Mouse (Mus musculus): ENCODE data around the gene Ntn1. TPM values are rescaled to one million over a fixed set of nuclear protein-coding genes. Genes with fewer than 3 reads are reported as not detected.

Gene Ntn1
- polyA plus RNA-seq, 1 experiment from 2014 or later, result 11.5 TPM

- H3K27ac ChIP-seq (replicated peaks in 1 of 2; ENCODE audit: control insufficient read depth in 1 of 2, insufficient read depth in 1 of 2, low read depth in 2 of 2, low read length in 2 of 2), result no peak overlapping the region
- no peaks in the 10 kb centered on the region for H3K9me3 ChIP-seq (ENCODE audit: control insufficient read depth, low read length)
- no peak overlapping the region for H3K4me3 ChIP-seq (ENCODE audit: control insufficient read depth in 1 of 2, insufficient read depth in 1 of 2, low read depth in 1 of 2, low read length in 2 of 2)
- no peak overlapping the region for H3K4me2 ChIP-seq (ENCODE audit: low read length)
- H3K4me1 ChIP-seq (ENCODE audit: control insufficient read depth in 2 of 2, insufficient read depth in 2 of 2, low read length in 2 of 2), result peaks cover 15 to 25% of the 10 kb centered on the region in 2 experiments
- WGBS, result 90% methylated on average over 10 of the region's 10 CpGs
- H3K27me3 ChIP-seq (ENCODE audit: control insufficient read depth, insufficient read depth, low read length), result no peaks in the 10 kb centered on the region
- no peak overlapping the region for H3K9ac ChIP-seq (ENCODE audit: low read length)
- ATAC-seq (ENCODE audit: insufficient number of reproducible peaks, insufficient read depth, low FRiP score, low read depth), result no peak
- H3K36me3 ChIP-seq (ENCODE audit: control insufficient read depth, insufficient read depth, low read length), result no peaks in the 10 kb centered on the region
Measured at GRCm38 (mm10) chr11:68205572-68206229, 194.9 kb downstream of the Ntn1 start.

GRCm38 (mm10) chr11:68204407-68204806 lies 196.2 kb downstream of the Ntn1 start:
- no peak overlapping the region for H3K9ac ChIP-seq (ENCODE audit: low read length)
- H3K4me1 ChIP-seq (ENCODE audit: control insufficient read depth in 2 of 2, insufficient read depth in 2 of 2, low read length in 2 of 2), result peaks cover 17 to 25% of the 10 kb centered on the region in 2 experiments
- H3K4me2 ChIP-seq (ENCODE audit: low read length), result no peak overlapping the region
- WGBS, result 68% methylated on average over 5 of the region's 5 CpGs
- H3K27ac ChIP-seq (replicated peaks in 1 of 2; ENCODE audit: control insufficient read depth in 1 of 2, insufficient read depth in 1 of 2, low read depth in 2 of 2, low read length in 2 of 2), result 0 out of 4 replicates have a peak overlapping the region, but pooled peaks have one; percentile 8 to 9
- H3K4me3 ChIP-seq (ENCODE audit: control insufficient read depth in 1 of 2, insufficient read depth in 1 of 2, low read depth in 1 of 2, low read length in 2 of 2), result no peak overlapping the region
- H3K9me3 ChIP-seq (ENCODE audit: control insufficient read depth, low read length), result no peaks in the 10 kb centered on the region
- no peak for ATAC-seq (ENCODE audit: insufficient number of reproducible peaks, insufficient read depth, low FRiP score, low read depth)
- no peaks in the 10 kb centered on the region for H3K27me3 ChIP-seq (ENCODE audit: control insufficient read depth, insufficient read depth, low read length)
- H3K36me3 ChIP-seq (ENCODE audit: control insufficient read depth, insufficient read depth, low read length), result no peaks in the 10 kb centered on the region

- peak; percentile 46 for ATAC-seq (ENCODE audit: insufficient number of reproducible peaks, insufficient read depth, low FRiP score, low read depth)
- 71% methylated on average over 10 of the region's 10 CpGs for WGBS
- Histone ChIP-seq H3K4me2 (ENCODE audit: low read length) (no peak overlapping the region), H3K9me3 (ENCODE audit: control insufficient read depth, low read length) (no peaks in the 10 kb centered on the region), H3K4me1 (ENCODE audit: control insufficient read depth in 2 of 2, insufficient read depth in 2 of 2, low read length in 2 of 2) (peaks cover 17 to 25% of the 10 kb centered on the region in 2 experiments), H3K36me3 (ENCODE audit: control insufficient read depth, insufficient read depth, low read length) (no peaks in the 10 kb centered on the region), H3K9ac (ENCODE audit: low read length) (no peak overlapping the region), H3K27ac (replicated peaks in 1 of 2; ENCODE audit: control insufficient read depth in 1 of 2, insufficient read depth in 1 of 2, low read depth in 2 of 2, low read length in 2 of 2) (peak overlapping the region in 1 of 2 experiments; percentile 10; a peak in 1 of 4 replicates), H3K4me3 (ENCODE audit: control insufficient read depth in 1 of 2, insufficient read depth in 1 of 2, low read depth in 1 of 2, low read length in 2 of 2) (no peak overlapping the region), H3K27me3 (ENCODE audit: control insufficient read depth, insufficient read depth, low read length) (no peaks in the 10 kb centered on the region)
Measured at GRCm38 (mm10) chr11:68203658-68204315, 196.8 kb downstream of the Ntn1 start.

GRCm38 (mm10) chr11:68202561-68202960 lies 198.1 kb downstream of the Ntn1 start:
- Histone ChIP-seq H3K9ac (ENCODE audit: low read length) (no peak overlapping the region), H3K9me3 (ENCODE audit: control insufficient read depth, low read length) (no peaks in the 10 kb centered on the region), H3K27me3 (ENCODE audit: control insufficient read depth, insufficient read depth, low read length) (no peaks in the 10 kb centered on the region), H3K36me3 (ENCODE audit: control insufficient read depth, insufficient read depth, low read length) (no peaks in the 10 kb centered on the region), H3K4me1 (ENCODE audit: control insufficient read depth in 2 of 2, insufficient read depth in 2 of 2, low read length in 2 of 2) (peaks cover 15 to 19% of the 10 kb centered on the region in 2 experiments), H3K27ac (replicated peaks in 1 of 2; ENCODE audit: control insufficient read depth in 1 of 2, insufficient read depth in 1 of 2, low read depth in 2 of 2, low read length in 2 of 2) (no peak overlapping the region), H3K4me2 (ENCODE audit: low read length) (no peak overlapping the region), H3K4me3 (ENCODE audit: control insufficient read depth in 1 of 2, insufficient read depth in 1 of 2, low read depth in 1 of 2, low read length in 2 of 2) (no peak overlapping the region)
- no peak for ATAC-seq (ENCODE audit: insufficient number of reproducible peaks, insufficient read depth, low FRiP score, low read depth)
- WGBS, result 44% methylated on average over 10 of the region's 10 CpGs

GRCm38 (mm10) chr11:68201811-68202459 lies 198.7 kb downstream of the Ntn1 start:
- Histone ChIP-seq H3K4me1 (ENCODE audit: control insufficient read depth in 2 of 2, insufficient read depth in 2 of 2, low read length in 2 of 2) (peaks cover 15 to 19% of the 10 kb centered on the region in 2 experiments), H3K36me3 (ENCODE audit: control insufficient read depth, insufficient read depth, low read length) (no peaks in the 10 kb centered on the region), H3K4me3 (ENCODE audit: control insufficient read depth in 1 of 2, insufficient read depth in 1 of 2, low read depth in 1 of 2, low read length in 2 of 2) (no peak overlapping the region), H3K27me3 (ENCODE audit: control insufficient read depth, insufficient read depth, low read length) (no peaks in the 10 kb centered on the region), H3K4me2 (ENCODE audit: low read length) (no peak overlapping the region), H3K27ac (replicated peaks in 1 of 2; ENCODE audit: control insufficient read depth in 1 of 2, insufficient read depth in 1 of 2, low read depth in 2 of 2, low read length in 2 of 2) (no peak overlapping the region), H3K9me3 (ENCODE audit: control insufficient read depth, low read length) (no peaks in the 10 kb centered on the region), H3K9ac (ENCODE audit: low read length) (no peak overlapping the region)
- WGBS, result 80% methylated on average over 10 of the region's 10 CpGs
- ATAC-seq (ENCODE audit: insufficient number of reproducible peaks, insufficient read depth, low FRiP score, low read depth), result no peak

GRCm38 (mm10) chr11:68201063-68201462 lies 199.6 kb downstream of the Ntn1 start:
- Histone ChIP-seq H3K36me3 (ENCODE audit: control insufficient read depth, insufficient read depth, low read length) (no peaks in the 10 kb centered on the region), H3K27ac (replicated peaks in 1 of 2; ENCODE audit: control insufficient read depth in 1 of 2, insufficient read depth in 1 of 2, low read depth in 2 of 2, low read length in 2 of 2) (no peak overlapping the region), H3K4me3 (ENCODE audit: control insufficient read depth in 1 of 2, insufficient read depth in 1 of 2, low read depth in 1 of 2, low read length in 2 of 2) (no peak overlapping the region), H3K27me3 (ENCODE audit: control insufficient read depth, insufficient read depth, low read length) (no peaks in the 10 kb centered on the region), H3K9me3 (ENCODE audit: control insufficient read depth, low read length) (no peaks in the 10 kb centered on the region), H3K4me2 (ENCODE audit: low read length) (no peak overlapping the region), H3K9ac (ENCODE audit: low read length) (no peak overlapping the region), H3K4me1 (ENCODE audit: control insufficient read depth in 2 of 2, insufficient read depth in 2 of 2, low read length in 2 of 2) (peaks cover 17 to 26% of the 10 kb centered on the region in 2 experiments)
- no peak for ATAC-seq (ENCODE audit: insufficient number of reproducible peaks, insufficient read depth, low FRiP score, low read depth)
- 63% methylated on average over 1 of the region's 1 CpGs for WGBS

GRCm38 (mm10) chr11:68200500-68200899 lies 200.1 kb downstream of the Ntn1 start:
- no peak overlapping the region for H3K4me2 ChIP-seq (ENCODE audit: low read length)
- no peaks in the 10 kb centered on the region for H3K27me3 ChIP-seq (ENCODE audit: control insufficient read depth, insufficient read depth, low read length)
- WGBS, result 87% methylated on average over 4 of the region's 4 CpGs
- H3K36me3 ChIP-seq (ENCODE audit: control insufficient read depth, insufficient read depth, low read length), result no peaks in the 10 kb centered on the region
- H3K4me1 ChIP-seq (ENCODE audit: control insufficient read depth in 2 of 2, insufficient read depth in 2 of 2, low read length in 2 of 2), result peaks cover 22 to 32% of the 10 kb centered on the region in 2 experiments
- H3K9me3 ChIP-seq (ENCODE audit: control insufficient read depth, low read length), result no peaks in the 10 kb centered on the region
- ATAC-seq (ENCODE audit: insufficient number of reproducible peaks, insufficient read depth, low FRiP score, low read depth), result no peak
- no peak overlapping the region for H3K9ac ChIP-seq (ENCODE audit: low read length)
- no peak overlapping the region for H3K4me3 ChIP-seq (ENCODE audit: control insufficient read depth in 1 of 2, insufficient read depth in 1 of 2, low read depth in 1 of 2, low read length in 2 of 2)
- no peak overlapping the region for H3K27ac ChIP-seq (replicated peaks in 1 of 2; ENCODE audit: control insufficient read depth in 1 of 2, insufficient read depth in 1 of 2, low read depth in 2 of 2, low read length in 2 of 2)
